Mouse (Mus musculus): Measurements from ENCODE around the gene Cdh23. TPM values are rescaled to one million over a fixed set of nuclear protein-coding genes. Genes with fewer than 3 reads are reported as not detected.

The Cdh23 gene
- total and polyA plus RNA-seq, 3 experiments, result 0.05 TPM; not detected in 2

DNA sequence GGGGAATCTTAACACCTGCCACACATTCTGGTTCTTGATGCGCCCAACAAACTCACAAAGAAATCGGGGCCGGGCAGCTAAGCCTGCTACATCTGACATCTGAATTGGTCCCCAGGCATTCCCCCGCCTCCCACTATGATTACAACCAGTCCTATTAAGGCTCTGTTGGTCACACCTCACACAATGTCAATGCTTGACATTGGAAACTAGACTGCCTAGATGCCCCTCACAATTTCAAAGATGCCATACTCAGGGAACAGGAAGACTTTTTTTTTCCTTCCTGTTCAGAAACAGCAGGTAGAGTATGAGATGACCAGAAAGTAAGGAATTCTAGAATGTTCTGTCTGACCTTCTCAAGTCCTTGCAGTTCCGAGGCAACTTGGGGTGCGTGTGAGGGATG, 89.6 kb downstream of the Cdh23 start:
- no peaks in the 10 kb centered on the region for H3K4me1 ChIP-seq (ENCODE audit: insufficient read depth, low read depth, low read length)
- TF ChIP-seq GATA2 (IDR thresholded peaks at IDR 0.05; ENCODE audit: borderline replicate concordance, low read depth, low read length) (no peak), CTCF (IDR thresholded peaks at IDR 0.05; ENCODE audit: low read depth, low read length) (no peak), TAL1 (conservative IDR thresholded peaks at IDR 0.05; ENCODE audit: low read depth, low read length) (no peak), GATA1 (IDR thresholded peaks at IDR 0.05; ENCODE audit: borderline replicate concordance, low read length) (no peak), POLR2AphosphoS5 (IDR thresholded peaks at IDR 0.05; ENCODE audit: insufficient replicate concordance, low read depth, low read length) (no peak)
- H3K9me3 ChIP-seq (replicated peaks), result peaks cover 49% of the 10 kb centered on the region
- H3K4me3 ChIP-seq (ENCODE audit: low read depth, low read length), result no peak overlapping the region
- no peak for DNase-seq (ENCODE audit: low spot score)
- no peaks in the 10 kb centered on the region for H3K27me3 ChIP-seq (ENCODE audit: insufficient read depth, low read length)
- no peak for ATAC-seq (ENCODE audit: extremely low read depth, insufficient number of reproducible peaks, low FRiP score, poor library complexity, severe bottlenecking)
- H3K36me3 ChIP-seq (replicated peaks), result no peaks in the 10 kb centered on the region

DNA sequence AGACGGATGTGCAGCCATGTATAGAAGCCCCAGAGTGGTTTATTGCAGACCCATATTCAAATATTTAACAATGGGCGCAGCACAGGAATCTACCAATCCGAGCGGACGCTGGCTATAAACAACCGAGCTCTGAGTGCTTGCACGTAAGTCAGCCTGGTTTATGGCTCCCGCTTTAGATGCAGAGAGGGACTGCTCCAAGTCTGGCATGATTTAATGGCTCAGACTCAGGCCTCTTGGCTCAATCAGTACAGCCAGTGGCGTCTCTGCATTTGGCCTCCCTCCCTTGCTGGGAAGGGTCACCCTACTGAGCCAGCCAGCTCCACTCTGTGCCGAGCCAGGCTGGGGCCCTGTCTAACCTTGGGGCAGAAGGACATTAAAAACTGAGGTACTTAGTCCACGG, 94.1 kb downstream of the Cdh23 start:
- no peak for ATAC-seq (ENCODE audit: extremely low read depth, insufficient number of reproducible peaks, low FRiP score, poor library complexity, severe bottlenecking)
- Histone ChIP-seq H3K9me3 (replicated peaks) (peaks cover 57% of the 10 kb centered on the region), H3K36me3 (replicated peaks) (no peaks in the 10 kb centered on the region), H3K27me3 (ENCODE audit: insufficient read depth, low read length) (no peaks in the 10 kb centered on the region), H3K4me3 (ENCODE audit: low read depth, low read length) (no peak overlapping the region), H3K4me1 (ENCODE audit: insufficient read depth, low read depth, low read length) (no peaks in the 10 kb centered on the region)
- no peak for DNase-seq (ENCODE audit: low spot score)
- no peak for TF ChIP-seq GATA2 (IDR thresholded peaks at IDR 0.05; ENCODE audit: borderline replicate concordance, low read depth, low read length)
- no peak for TF ChIP-seq CTCF (IDR thresholded peaks at IDR 0.05; ENCODE audit: low read depth, low read length)
- TF ChIP-seq POLR2AphosphoS5 (IDR thresholded peaks at IDR 0.05; ENCODE audit: insufficient replicate concordance, low read depth, low read length), result no peak
- TF ChIP-seq GATA1 (IDR thresholded peaks at IDR 0.05; ENCODE audit: borderline replicate concordance, low read length), result no peak
- TF ChIP-seq TAL1 (conservative IDR thresholded peaks at IDR 0.05; ENCODE audit: low read depth, low read length), result no peak

DNA sequence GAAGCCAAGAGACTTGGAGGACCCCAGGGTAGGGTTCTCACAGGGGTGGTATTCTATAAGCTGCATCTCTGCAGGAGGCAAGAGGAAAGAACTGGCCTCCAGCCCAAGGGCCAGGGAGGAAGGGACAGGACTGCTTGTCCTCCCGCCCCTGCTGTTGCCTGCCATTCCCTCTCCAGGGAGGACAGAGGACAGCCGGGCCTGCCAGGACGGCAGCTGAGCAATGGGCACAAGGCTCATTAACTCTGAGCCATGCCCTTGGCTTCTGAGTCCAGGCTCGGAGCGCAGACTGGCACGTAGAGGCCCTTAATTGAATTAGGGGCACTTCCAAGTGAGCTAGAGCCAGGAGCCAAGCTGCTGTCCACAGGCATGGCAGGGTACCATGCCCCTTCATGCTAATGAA, 101.1 kb downstream of the Cdh23 start:
- no peaks in the 10 kb centered on the region for H3K4me1 ChIP-seq (ENCODE audit: insufficient read depth, low read depth, low read length)
- no peaks in the 10 kb centered on the region for H3K36me3 ChIP-seq (replicated peaks)
- H3K27me3 ChIP-seq (ENCODE audit: insufficient read depth, low read length), result no peaks in the 10 kb centered on the region
- H3K4me3 ChIP-seq (ENCODE audit: low read depth, low read length), result no peak overlapping the region
- TF ChIP-seq TAL1 (conservative IDR thresholded peaks at IDR 0.05; ENCODE audit: low read depth, low read length) (no peak), POLR2AphosphoS5 (IDR thresholded peaks at IDR 0.05; ENCODE audit: insufficient replicate concordance, low read depth, low read length) (no peak), GATA2 (IDR thresholded peaks at IDR 0.05; ENCODE audit: borderline replicate concordance, low read depth, low read length) (no peak), GATA1 (IDR thresholded peaks at IDR 0.05; ENCODE audit: borderline replicate concordance, low read length) (no peak), CTCF (IDR thresholded peaks at IDR 0.05; ENCODE audit: low read depth, low read length) (no peak)
- peaks cover 59% of the 10 kb centered on the region for H3K9me3 ChIP-seq (replicated peaks)
- no peak for DNase-seq (ENCODE audit: low spot score)
- no peak for ATAC-seq (ENCODE audit: extremely low read depth, insufficient number of reproducible peaks, low FRiP score, poor library complexity, severe bottlenecking)

DNA sequence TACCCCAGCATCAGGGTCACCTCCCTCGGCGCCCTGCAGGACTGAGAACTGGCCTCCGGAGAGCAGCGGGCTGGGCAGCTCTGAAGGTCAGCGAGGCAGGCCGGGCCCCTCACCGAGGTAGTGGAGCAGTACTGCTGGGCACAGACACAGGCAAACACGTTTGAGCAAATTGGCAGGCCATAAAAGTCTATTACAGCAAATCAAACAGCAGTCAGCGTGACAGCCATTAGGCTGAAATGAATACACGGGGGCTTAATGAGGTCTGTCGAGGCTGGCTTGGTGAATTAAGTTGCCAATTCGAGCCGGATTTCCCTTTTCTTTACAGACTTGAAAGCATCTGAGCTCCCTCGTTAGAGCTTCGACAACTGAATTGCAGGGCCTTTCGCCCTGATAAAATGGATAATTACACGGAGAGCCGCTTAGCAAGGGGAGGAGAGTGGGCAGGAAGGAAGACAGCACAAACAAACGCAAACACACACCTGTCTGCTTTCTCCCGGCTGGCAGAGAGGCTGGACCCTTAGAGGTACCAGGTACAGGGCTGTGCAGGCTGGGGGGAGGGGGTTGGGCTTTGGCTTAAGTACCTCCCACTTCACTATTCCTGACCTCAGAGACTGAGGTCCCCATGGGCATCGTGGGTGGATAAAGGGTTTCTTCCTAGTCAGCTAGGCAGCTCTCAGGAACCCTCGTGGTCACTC, 103.3 kb downstream of the Cdh23 start:
- H3K36me3 ChIP-seq (replicated peaks), result no peaks in the 10 kb centered on the region
- ATAC-seq (ENCODE audit: extremely low read depth, insufficient number of reproducible peaks, low FRiP score, poor library complexity, severe bottlenecking) (no peak), DNase-seq (ENCODE audit: low spot score) (no peak)
- no peak overlapping the region for H3K4me3 ChIP-seq (ENCODE audit: low read depth, low read length)
- TF ChIP-seq TAL1 (conservative IDR thresholded peaks at IDR 0.05; ENCODE audit: low read depth, low read length) (no peak), CTCF (IDR thresholded peaks at IDR 0.05; ENCODE audit: low read depth, low read length) (no peak), GATA1 (IDR thresholded peaks at IDR 0.05; ENCODE audit: borderline replicate concordance, low read length) (no peak), GATA2 (IDR thresholded peaks at IDR 0.05; ENCODE audit: borderline replicate concordance, low read depth, low read length) (no peak), POLR2AphosphoS5 (IDR thresholded peaks at IDR 0.05; ENCODE audit: insufficient replicate concordance, low read depth, low read length) (no peak)
- H3K9me3 ChIP-seq (replicated peaks), result peaks cover 63% of the 10 kb centered on the region
- H3K4me1 ChIP-seq (ENCODE audit: insufficient read depth, low read depth, low read length), result no peaks in the 10 kb centered on the region
- H3K27me3 ChIP-seq (ENCODE audit: insufficient read depth, low read length), result no peaks in the 10 kb centered on the region

DNA sequence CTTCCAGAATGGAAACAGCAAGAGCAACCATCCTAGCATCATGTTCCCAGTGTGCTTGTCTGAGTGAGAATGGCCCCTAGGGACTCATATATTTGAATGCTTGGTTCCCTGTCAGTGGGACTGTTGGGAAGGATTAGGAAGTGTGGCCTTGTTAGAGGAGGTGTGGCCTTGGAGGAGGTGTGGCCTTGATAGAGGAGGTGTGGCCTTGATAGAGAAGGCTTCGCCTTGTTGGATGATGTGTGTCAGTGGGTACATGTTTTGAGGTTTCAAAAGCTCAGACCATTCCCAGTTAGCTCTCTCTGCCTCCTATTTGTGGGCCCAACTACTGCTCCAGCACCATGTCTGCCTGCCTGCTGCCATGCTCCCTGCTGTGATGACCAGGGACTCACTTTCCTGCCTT, 105.0 kb downstream of the Cdh23 start:
- Histone ChIP-seq H3K4me1 (ENCODE audit: insufficient read depth, low read depth, low read length) (no peaks in the 10 kb centered on the region), H3K4me3 (ENCODE audit: low read depth, low read length) (no peak overlapping the region), H3K36me3 (replicated peaks) (no peaks in the 10 kb centered on the region), H3K27me3 (ENCODE audit: insufficient read depth, low read length) (no peaks in the 10 kb centered on the region), H3K9me3 (replicated peaks) (peaks cover 50% of the 10 kb centered on the region)
- TF ChIP-seq POLR2AphosphoS5 (IDR thresholded peaks at IDR 0.05; ENCODE audit: insufficient replicate concordance, low read depth, low read length) (no peak), GATA2 (IDR thresholded peaks at IDR 0.05; ENCODE audit: borderline replicate concordance, low read depth, low read length) (no peak), GATA1 (IDR thresholded peaks at IDR 0.05; ENCODE audit: borderline replicate concordance, low read length) (no peak), CTCF (IDR thresholded peaks at IDR 0.05; ENCODE audit: low read depth, low read length) (no peak)
- no peak for ATAC-seq (ENCODE audit: extremely low read depth, insufficient number of reproducible peaks, low FRiP score, poor library complexity, severe bottlenecking)
- DNase-seq (ENCODE audit: low spot score), result no peak

DNA sequence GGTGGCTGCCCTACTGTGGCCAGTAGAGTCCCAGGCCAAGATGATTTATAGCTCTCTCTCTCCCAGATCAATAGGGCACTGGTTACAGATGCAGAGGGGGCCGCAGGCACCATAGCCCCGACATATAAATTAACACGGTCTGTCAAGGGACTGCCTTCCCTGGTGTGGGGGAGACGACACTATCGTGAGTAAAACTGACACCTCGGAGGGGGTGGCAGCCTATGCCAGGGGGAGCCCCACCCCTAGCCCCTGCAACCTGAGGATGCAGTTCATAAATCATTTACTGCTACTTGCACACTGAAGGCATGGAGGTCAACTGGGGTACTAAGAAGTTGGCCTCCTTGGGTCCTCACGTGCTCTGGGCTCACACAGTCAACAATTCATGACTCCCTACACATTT, 106.0 kb downstream of the Cdh23 start:
- TF ChIP-seq POLR2AphosphoS5 (IDR thresholded peaks at IDR 0.05; ENCODE audit: insufficient replicate concordance, low read depth, low read length), result no peak
- TF ChIP-seq GATA2 (IDR thresholded peaks at IDR 0.05; ENCODE audit: borderline replicate concordance, low read depth, low read length), result no peak
- TF ChIP-seq GATA1 (IDR thresholded peaks at IDR 0.05; ENCODE audit: borderline replicate concordance, low read length), result no peak
- ATAC-seq (ENCODE audit: extremely low read depth, insufficient number of reproducible peaks, low FRiP score, poor library complexity, severe bottlenecking), result no peak
- no peak for DNase-seq (ENCODE audit: low spot score)
- no peaks in the 10 kb centered on the region for H3K4me1 ChIP-seq (ENCODE audit: insufficient read depth, low read depth, low read length)
- peaks cover 42% of the 10 kb centered on the region for H3K9me3 ChIP-seq (replicated peaks)
- no peaks in the 10 kb centered on the region for H3K27me3 ChIP-seq (ENCODE audit: insufficient read depth, low read length)
- H3K36me3 ChIP-seq (replicated peaks), result no peaks in the 10 kb centered on the region
- no peak overlapping the region for H3K4me3 ChIP-seq (ENCODE audit: low read depth, low read length)

Measured in G1E (cell line).